Mouse (Mus musculus) embryonic fibroblast, embryonic 13.5 days (primary cell): ENCODE data around the gene Btnl10.

Experiments used
- CTCF ChIP-seq: IDR thresholded peaks from 2 replicates; pipeline ENCODE4 v1.5.1; 2011; ENCODE audit warnings: mild to moderate bottlenecking, control low read depth, low read length, moderate library complexity, borderline replicate concordance; ENCODE audit not compliant: insufficient read depth
- POLR2A ChIP-seq: IDR thresholded peaks from 2 replicates; pipeline ENCODE4 v1.6.1; 2011; ENCODE audit warnings: low read depth, mild to moderate bottlenecking, control low read depth, low read length, moderate library complexity

GRCm38 (mm10) chr11:58914461-58915028 is 3.2 kb upstream of the Btnl10 start:
- TF ChIP-seq POLR2A: no peak
- TF ChIP-seq CTCF: no peak
